Mouse (Mus musculus): ENCODE measurements around the gene Hmg20a.

DNA sequence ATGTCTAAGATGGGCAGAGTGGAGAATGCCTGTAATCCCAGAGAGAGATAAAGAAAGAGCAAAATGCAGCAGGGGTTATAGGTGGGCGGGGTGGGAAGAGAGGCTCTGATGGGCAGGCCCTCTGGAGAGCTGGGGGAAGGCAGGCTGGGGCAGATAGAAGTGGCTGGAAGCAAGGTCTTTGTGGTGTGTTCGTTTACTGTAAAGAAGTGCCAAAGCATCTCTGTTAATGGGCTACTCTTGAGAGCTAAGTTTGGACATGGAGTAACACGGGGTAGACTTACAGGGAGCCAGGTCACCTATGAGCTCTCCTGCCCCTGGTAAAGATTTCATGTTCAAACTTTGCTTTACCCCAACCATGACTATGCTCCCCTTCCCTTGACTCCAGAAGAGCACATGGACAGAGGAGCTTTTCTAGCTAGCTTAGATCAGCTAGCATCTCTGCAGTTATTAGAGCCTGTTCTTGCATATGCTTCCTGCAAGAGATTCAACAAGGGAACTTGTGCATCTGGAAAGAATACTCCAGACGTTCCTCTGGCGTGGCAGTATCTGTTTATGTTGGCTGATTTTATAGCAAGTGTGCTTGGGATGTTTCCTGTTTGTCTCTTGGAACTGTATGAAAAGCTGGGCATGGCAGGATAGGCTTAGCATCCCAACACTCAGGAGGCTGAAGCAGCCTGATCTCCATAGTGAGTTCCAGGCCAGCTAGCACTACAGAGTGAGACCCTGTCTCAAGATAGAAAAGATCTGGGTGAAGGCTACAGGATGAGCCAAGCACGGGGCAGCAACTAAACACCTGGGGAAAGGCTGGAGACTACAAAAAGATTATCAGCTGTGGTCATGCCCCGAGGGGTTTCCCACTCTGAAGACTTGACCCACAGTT, 85.5 kb downstream of the Hmg20a start:
- no peak for TF ChIP-seq POLR2A (IDR thresholded peaks at IDR 0.05; ENCODE audit: insufficient read depth, low read depth, low read length)
- no peak for TF ChIP-seq CTCF (IDR thresholded peaks at IDR 0.05; ENCODE audit: insufficient read depth, low read depth, low read length)

All from olfactory bulb, adult 2 months (tissue).